Mouse (Mus musculus) midbrain, embryonic 12.5 days (tissue): ENCODE data around the gene Ifrd2. TPM values are rescaled to one million over a fixed set of nuclear protein-coding genes. Genes with fewer than 3 reads are reported as not detected.

Experiments used
- ATAC-seq: fragments of 200-750 bp; cut with Nextera tagmentation; 2 replicates; pipeline ENCODE4 v1.8.0; 2017; ENCODE audit warnings: low read depth, moderate TSS enrichment, moderate library complexity; ENCODE audit not compliant: low FRiP score
- H3K27ac ChIP-seq: fragments of 300-500 bp; sonication (generic); replicated peaks from 2 replicates; pipeline ENCODE4 v1.5.1; 2016; ENCODE audit warnings: mild to moderate bottlenecking
- H3K27me3 ChIP-seq: fragments of 300-500 bp; sonication (generic); 2 replicates; pipeline ENCODE4 v1.6.1; 2016; ENCODE audit warnings: mild to moderate bottlenecking
- H3K36me3 ChIP-seq: fragments of 300-500 bp; sonication (generic); 2 replicates; pipeline ENCODE4 v1.6.1; 2016
- H3K4me1 ChIP-seq: fragments of 300-500 bp; sonication (generic); 2 replicates; pipeline ENCODE4 v1.6.1; 2016
- H3K4me2 ChIP-seq: fragments of 300-500 bp; sonication (generic); replicated peaks from 2 replicates; pipeline ENCODE4 v1.6.1; 2016; ENCODE audit warnings: mild to moderate bottlenecking, moderate library complexity
- H3K4me3 ChIP-seq: fragments of 300-500 bp; sonication (generic); 2 replicates; pipeline ENCODE4 v1.5.1; 2016; ENCODE audit warnings: mild to moderate bottlenecking
- H3K9ac ChIP-seq: fragments of 300-500 bp; sonication (generic); replicated peaks from 2 replicates; pipeline ENCODE4 v1.6.1; 2016; ENCODE audit warnings: mild to moderate bottlenecking, moderate library complexity
- H3K9me3 ChIP-seq: fragments of 300-500 bp; sonication (generic); 2 replicates; pipeline ENCODE4 v1.6.1; 2016; ENCODE audit warnings: mild to moderate bottlenecking
- WGBS: fragments of 180-500 bp; shearing (Covaris S2); methylation state at CpG from one replicate; pipeline ENCODE4 v1.1.7; 2016; 5-methylcytosine and 5-hydroxymethylcytosine counted together
- polyA plus RNA-seq: library from polyadenylated mRNA; unstranded; fragments of >200 nt; fragmentation: Nextera tagmentation; extraction: Ambion mirVana; gene quantifications from 2 replicates; pipeline ENCODE4 v1.2.1, GENCODE M21; 2016

The Ifrd2 gene
- polyA plus RNA-seq, 1 experiment from 2014 or later: 20.1 TPM

DNA sequence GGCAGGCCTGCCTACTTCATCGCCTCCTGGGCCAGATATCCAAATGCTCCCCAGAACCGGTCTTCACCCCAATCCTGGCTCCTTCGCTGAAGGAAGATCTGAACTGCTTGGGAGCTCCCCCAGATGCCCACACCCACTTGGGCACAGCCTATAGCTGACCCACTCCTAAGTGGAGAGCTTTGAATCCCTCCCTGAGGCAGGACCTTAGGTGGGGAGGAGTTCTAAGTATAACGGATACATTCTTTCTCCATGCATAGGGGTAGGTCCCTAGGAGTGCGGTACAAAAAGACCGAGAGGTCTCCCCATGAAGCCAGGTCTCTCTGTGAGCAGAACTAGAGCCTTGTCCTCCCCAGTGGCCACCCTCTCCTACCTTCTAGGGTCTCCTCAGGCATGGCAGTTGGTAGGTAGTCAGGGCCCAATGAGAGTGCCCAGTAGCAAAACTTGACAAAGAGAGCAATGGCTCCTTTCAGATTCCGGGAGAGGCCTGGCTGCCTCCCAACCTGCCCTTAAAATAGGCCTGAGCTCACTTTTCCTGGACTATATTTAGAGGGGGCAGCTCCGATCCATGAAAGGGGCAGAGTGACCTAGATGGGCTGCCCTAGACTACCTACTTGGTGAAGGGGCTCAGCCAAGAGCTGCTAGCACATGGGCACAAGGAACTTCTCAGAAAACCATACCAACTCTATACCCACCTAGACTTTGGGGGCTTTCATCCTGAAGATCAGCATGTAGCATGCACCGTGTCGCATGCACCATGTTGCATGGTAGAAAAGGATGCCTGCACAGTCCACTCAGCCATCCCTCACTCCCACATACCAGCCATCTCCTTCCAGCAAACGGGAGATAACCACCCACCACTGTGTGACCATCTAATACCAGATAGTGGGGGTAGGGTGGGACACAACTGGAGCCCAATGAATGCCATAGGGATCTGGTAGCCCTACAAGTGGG, 9.5 kb downstream of the Ifrd2 start:
- ATAC-seq: no peak
- Histone ChIP-seq H3K9ac (no peak overlapping the region), H3K27me3 (no peaks in the 10 kb centered on the region), H3K36me3 (peaks cover 26% of the 10 kb centered on the region), H3K27ac (no peak overlapping the region), H3K4me1 (no peaks in the 10 kb centered on the region), H3K4me3 (no peak overlapping the region), H3K4me2 (no peak overlapping the region), H3K9me3 (no peaks in the 10 kb centered on the region)
- WGBS: 92% methylated on average over 11 of the region's 11 CpGs

DNA sequence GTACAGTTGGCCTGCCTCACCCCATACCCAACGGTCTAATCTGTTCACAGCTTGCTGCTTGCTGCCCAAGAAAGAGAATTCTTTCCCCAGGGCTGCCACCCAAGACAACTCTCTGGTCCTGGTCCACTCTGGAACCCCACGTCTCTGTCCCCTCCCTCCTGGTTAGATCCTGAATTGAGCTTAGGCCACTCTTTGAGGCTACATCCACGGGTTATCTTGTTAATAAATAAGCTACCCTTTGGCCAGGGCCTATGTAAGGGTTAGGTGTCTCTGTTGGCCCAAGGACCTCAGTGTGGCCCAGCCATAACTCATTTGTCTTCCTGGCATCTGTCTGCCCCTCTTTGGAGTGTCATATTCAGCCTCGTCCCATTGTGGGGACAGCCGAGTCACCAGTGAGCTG, 10.9 kb downstream of the Ifrd2 start:
- Histone ChIP-seq H3K27me3 (0 out of 2 replicates have a peak, but pooled peaks cover 6% of the 10 kb centered on the region), H3K4me1 (peaks cover 5% of the 10 kb centered on the region; the same call in 1 of the 2 replicates), H3K27ac (no peak overlapping the region), H3K36me3 (peaks cover 12% of the 10 kb centered on the region), H3K9me3 (no peaks in the 10 kb centered on the region), H3K4me3 (no peak overlapping the region), H3K4me2 (no peak overlapping the region), H3K9ac (no peak overlapping the region)
- ATAC-seq: no peak
- WGBS: 89% methylated on average over 5 of the region's 5 CpGs

DNA sequence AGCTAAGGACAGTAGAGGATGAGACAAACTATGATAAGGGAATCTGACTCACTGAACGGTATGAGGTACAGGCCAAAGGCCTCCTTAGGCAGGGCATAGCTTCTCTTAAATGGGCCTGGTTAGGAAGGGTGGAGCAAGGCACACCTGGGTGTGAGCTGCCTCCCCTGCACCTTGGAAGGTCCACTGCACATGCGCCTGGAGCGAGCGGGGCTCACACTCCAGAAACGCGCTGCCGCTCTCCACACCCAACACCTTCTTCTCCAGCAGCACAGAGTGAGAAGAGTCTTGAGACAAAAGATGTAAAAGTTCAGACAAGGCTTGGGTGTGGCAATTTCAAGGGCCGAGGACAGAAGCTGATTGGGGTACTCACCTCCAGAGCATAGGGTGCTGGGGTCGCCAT, 12.0 kb downstream of the Ifrd2 start:
- no peak overlapping the region for H3K9ac ChIP-seq
- H3K27ac ChIP-seq: no peak overlapping the region
- H3K27me3 ChIP-seq: 0 out of 2 replicates have a peak, but pooled peaks cover 6% of the 10 kb centered on the region
- H3K4me2 ChIP-seq: no peak overlapping the region
- H3K36me3 ChIP-seq: peaks cover 1% of the 10 kb centered on the region; the same call in 1 of the 2 replicates
- H3K4me3 ChIP-seq: no peak overlapping the region
- WGBS: 91% methylated on average over 9 of the region's 9 CpGs
- ATAC-seq: no peak
- peaks cover 14% of the 10 kb centered on the region for H3K4me1 ChIP-seq
- no peaks in the 10 kb centered on the region for H3K9me3 ChIP-seq

DNA sequence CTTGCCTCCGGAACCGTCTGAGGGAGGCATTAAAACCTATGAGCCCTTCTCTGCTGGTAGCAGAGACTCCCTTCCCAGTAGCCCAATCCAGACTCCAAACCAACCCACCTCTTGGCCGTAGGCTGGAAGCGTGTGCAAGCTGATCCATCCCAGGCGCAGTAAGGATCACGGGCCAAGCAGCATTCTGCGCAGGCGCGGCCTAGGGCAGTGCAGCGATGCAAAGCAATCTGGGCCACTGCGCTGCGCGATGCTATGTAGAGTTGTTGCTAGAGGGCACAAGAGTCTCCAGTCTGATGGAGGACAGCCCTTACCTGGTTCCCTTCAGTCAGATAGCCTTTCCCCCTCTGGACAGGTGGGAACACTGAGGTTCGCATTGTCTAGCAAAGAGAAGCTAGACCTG, 12.4 kb downstream of the Ifrd2 start:
- no peaks in the 10 kb centered on the region for H3K9me3 ChIP-seq
- no peak for ATAC-seq
- H3K4me3 ChIP-seq: no peak overlapping the region
- no peak overlapping the region for H3K27ac ChIP-seq
- no peak overlapping the region for H3K4me2 ChIP-seq
- WGBS: 74% methylated on average over 14 of the region's 14 CpGs
- H3K27me3 ChIP-seq: 0 out of 2 replicates have a peak, but pooled peaks cover 6% of the 10 kb centered on the region
- no peaks in the 10 kb centered on the region for H3K36me3 ChIP-seq
- peaks cover 18% of the 10 kb centered on the region for H3K4me1 ChIP-seq
- H3K9ac ChIP-seq: no peak overlapping the region

DNA sequence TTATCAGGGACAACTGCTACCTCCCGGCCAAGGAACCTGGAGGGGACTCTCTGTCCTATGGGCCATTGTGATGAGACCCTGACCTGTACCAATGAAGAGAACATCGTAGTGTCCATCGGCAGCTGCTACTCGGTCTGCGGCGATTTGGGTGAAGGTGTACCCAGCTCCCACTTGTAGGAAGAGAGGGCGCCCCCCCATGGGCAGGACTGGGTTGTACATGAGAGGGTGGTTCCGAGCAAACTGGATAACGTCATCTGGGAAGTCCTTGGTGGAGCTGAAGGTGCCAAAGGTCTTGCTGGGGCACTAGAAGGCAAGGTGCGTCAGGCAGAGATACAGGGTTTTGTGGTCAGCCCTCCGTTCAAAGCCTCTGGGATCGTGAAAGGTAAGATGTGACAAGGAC, 13.3 kb downstream of the Ifrd2 start:
- no peak overlapping the region for H3K27ac ChIP-seq
- no peaks in the 10 kb centered on the region for H3K9me3 ChIP-seq
- H3K4me1 ChIP-seq: peaks cover 24% of the 10 kb centered on the region
- 82% methylated on average over 12 of the region's 12 CpGs for WGBS
- H3K4me3 ChIP-seq: no peak overlapping the region
- no peak overlapping the region for H3K9ac ChIP-seq
- H3K36me3 ChIP-seq: no peaks in the 10 kb centered on the region
- no peak overlapping the region for H3K4me2 ChIP-seq
- 0 out of 2 replicates have a peak, but pooled peaks cover 6% of the 10 kb centered on the region for H3K27me3 ChIP-seq
- no peak for ATAC-seq

DNA sequence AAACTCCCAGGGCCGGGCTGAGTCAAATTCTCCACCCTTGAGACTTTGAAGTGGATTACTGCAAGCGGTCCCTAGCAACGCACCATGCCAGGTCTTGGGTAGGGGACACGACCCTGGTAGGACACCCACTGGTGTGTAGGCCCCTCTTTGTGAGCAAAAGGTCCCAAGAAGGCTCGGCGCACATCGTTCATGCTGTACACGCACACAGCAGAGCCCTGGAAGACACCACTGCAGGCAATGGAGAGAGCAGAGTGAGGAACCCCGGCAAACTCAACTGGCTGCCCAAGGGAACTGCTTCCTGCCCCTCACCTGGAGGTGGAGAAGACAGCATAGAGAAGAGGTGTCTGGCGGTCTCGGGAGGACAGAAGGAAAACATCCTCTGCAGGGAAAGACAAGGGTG, 13.8 kb downstream of the Ifrd2 start:
- WGBS: 89% methylated on average over 11 of the region's 11 CpGs
- Histone ChIP-seq H3K4me1 (peaks cover 24% of the 10 kb centered on the region), H3K36me3 (no peaks in the 10 kb centered on the region), H3K4me2 (no peak overlapping the region), H3K9ac (no peak overlapping the region), H3K27ac (no peak overlapping the region), H3K27me3 (0 out of 2 replicates have a peak, but pooled peaks cover 6% of the 10 kb centered on the region), H3K9me3 (no peaks in the 10 kb centered on the region), H3K4me3 (no peak overlapping the region)
- no peak for ATAC-seq

DNA sequence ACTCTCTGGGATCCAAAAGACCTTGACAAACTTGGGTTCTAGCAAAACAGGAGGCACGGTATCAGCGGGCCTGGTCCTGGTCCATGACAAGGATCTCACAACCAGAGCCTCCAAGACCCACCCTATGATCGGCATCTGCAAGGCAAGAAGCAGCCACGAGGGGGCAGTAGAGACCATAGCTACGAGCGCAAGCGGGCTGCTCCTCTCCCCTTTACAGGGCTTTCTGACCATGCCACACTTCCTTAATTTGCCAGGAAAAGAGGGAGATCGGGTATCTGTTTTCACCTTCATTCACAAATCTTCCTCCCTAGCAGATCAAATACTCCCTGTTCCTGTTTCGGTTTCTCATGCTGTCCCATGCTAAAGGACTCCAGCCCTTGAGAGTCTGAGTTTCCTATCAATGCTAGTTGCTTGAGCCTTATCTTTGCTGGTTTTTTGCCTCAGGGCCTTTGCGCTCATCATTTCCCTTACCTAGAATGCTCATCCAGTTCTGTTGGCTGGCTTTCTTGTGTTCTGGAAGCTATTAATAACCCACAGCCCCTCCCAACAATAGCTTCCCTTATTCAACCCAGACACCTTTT, 14.7 kb downstream of the Ifrd2 start:
- H3K36me3 ChIP-seq: no peaks in the 10 kb centered on the region
- no peak overlapping the region for H3K4me2 ChIP-seq
- no peak overlapping the region; the same call in 1 of the 2 replicates for H3K9ac ChIP-seq
- no peak overlapping the region for H3K4me3 ChIP-seq
- ATAC-seq: peak; percentile 53
- no peaks in the 10 kb centered on the region for H3K9me3 ChIP-seq
- H3K4me1 ChIP-seq: peaks cover 33% of the 10 kb centered on the region
- 0 out of 2 replicates have a peak overlapping the region, but pooled peaks have one; percentile 4 for H3K27ac ChIP-seq
- 18% methylated on average over 10 of the region's 10 CpGs for WGBS
- H3K27me3 ChIP-seq: 0 out of 2 replicates have a peak, but pooled peaks cover 13% of the 10 kb centered on the region

DNA sequence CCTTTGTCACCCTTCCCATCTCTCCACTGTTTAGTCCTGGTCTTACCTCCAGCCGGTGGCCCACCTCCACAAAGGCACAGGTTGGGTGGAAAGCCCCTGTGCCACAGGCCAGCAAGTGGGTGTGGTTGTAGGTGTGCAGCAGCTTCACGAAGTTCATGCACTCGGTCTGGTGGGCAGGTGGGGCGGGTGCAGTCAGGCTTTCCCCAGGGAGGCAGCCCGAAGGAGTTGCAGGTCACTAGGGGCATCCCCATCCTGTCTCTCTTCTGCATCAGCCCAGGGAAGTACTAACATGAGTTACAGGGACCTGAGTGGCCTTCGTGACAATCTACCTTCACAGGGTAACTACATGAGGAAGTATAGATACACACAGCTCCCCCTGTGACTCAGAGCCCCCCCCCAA, 15.8 kb downstream of the Ifrd2 start:
- no peak for ATAC-seq
- Histone ChIP-seq H3K27me3 (0 out of 2 replicates have a peak, but pooled peaks cover 13% of the 10 kb centered on the region), H3K4me2 (no peak overlapping the region), H3K36me3 (no peaks in the 10 kb centered on the region), H3K27ac (no peak overlapping the region), H3K4me1 (peaks cover 44% of the 10 kb centered on the region), H3K4me3 (no peak overlapping the region), H3K9me3 (no peaks in the 10 kb centered on the region), H3K9ac (no peak overlapping the region)
- whole genome bisulfite sequencing: 86% methylated on average over 6 of the region's 6 CpGs

DNA sequence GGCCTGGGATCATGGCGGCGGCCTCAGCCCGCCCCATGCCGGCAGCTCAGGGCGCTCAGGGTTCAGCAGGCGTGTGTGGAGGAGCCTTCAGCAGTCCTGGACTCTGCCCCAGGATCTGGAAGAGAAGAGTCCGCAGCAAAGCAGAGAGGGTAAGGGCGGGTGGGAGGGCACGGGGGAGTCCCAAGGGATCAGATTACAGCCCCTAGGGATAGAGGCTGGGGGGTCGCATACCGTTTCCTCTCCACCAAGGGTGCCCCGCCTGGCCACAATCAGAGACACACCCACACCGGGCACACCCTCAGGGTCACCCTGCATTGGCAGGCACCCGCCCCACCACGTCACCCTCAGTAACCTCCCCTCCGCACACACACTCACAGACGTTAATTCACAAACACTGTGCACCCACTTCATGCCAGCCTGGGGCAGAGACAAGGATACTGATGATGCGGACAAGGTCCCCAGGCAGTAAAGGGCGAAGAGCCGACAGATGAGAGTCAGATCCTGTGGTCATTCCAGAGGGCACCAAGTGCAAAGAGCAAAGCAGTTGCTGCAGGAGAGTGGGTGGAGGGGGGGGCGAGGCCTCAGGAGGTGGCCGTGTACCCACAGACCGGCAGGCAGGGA, 17.7 kb downstream of the Ifrd2 start:
- Histone ChIP-seq H3K4me3 (no peak overlapping the region), H3K4me1 (peaks cover 59% of the 10 kb centered on the region)
- WGBS: 34% methylated on average over 23 of the region's 23 CpGs

DNA sequence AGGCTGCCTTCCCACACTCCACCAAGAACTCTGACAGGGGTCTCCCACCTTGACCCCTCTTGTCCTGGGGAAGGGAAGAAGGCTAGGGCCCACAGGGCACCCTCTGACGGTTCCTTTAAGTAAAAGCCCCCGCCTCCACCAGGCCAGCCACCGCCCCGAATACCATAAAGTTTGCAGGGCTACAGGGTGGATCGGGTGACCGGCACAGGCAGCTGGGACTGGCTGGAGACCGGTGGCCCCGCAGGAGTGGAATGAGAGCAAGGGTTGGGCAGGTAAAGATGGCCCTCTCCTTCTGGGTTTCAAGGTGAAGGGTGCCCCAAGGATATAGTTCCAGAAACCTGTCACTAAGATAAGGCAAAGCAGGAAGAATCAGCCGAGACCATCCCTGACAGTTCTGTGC, 19.1 kb downstream of the Ifrd2 start:
- Histone ChIP-seq H3K36me3 (no peaks in the 10 kb centered on the region), H3K9ac (0 out of 2 replicates have a peak overlapping the region, but pooled peaks have one; percentile 17), H3K4me1 (peaks cover 64% of the 10 kb centered on the region), H3K4me2 (no peak overlapping the region), H3K27me3 (0 out of 2 replicates have a peak, but pooled peaks cover 13% of the 10 kb centered on the region), H3K9me3 (no peaks in the 10 kb centered on the region), H3K4me3 (no peak overlapping the region), H3K27ac (no peak overlapping the region)
- ATAC-seq: no peak
- 15% methylated on average over 9 of the region's 9 CpGs for WGBS

More for the DNA sequence above, 17.7 kb downstream of the Ifrd2 start:
- Histone ChIP-seq H3K36me3 (no peaks in the 10 kb centered on the region), H3K4me2 (peak overlapping the region; percentile 22), H3K27me3 (0 out of 2 replicates have a peak, but pooled peaks cover 13% of the 10 kb centered on the region), H3K9me3 (no peaks in the 10 kb centered on the region), H3K9ac (peak overlapping the region; percentile 37; the same call in 1 of the 2 replicates), H3K27ac (peak overlapping the region; percentile 15; the same call in 1 of the 2 replicates)
- no peak for ATAC-seq

DNA sequence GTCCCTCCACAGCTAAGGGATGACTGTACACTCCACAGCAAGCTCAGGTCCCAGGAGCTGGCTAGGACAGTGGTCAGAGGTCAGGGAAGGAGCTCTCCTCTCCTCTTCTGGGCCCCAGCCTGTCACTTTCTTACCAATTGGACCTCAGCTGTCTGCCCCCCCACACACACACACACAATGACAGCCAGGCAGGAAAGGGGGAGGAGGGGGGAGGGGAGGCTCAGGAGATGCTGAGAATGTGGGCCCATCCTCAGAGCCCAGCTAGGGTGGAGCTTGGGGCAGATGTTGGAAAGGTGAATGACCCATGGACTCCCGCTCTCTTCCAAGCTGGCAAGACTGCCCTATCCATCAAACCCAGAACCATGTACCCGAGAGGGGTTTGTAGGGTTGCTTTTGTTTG, 19.6 kb downstream of the Ifrd2 start:
- no peak for ATAC-seq
- Histone ChIP-seq H3K4me2 (no peak overlapping the region), H3K36me3 (no peaks in the 10 kb centered on the region), H3K27ac (no peak overlapping the region), H3K27me3 (0 out of 2 replicates have a peak, but pooled peaks cover 13% of the 10 kb centered on the region), H3K4me1 (peaks cover 68% of the 10 kb centered on the region), H3K4me3 (no peak overlapping the region), H3K9me3 (no peaks in the 10 kb centered on the region), H3K9ac (0 out of 2 replicates have a peak overlapping the region, but pooled peaks have one; percentile 17)
- WGBS: 71% methylated on average over 2 of the region's 2 CpGs
